In the genomic region with DNA sequence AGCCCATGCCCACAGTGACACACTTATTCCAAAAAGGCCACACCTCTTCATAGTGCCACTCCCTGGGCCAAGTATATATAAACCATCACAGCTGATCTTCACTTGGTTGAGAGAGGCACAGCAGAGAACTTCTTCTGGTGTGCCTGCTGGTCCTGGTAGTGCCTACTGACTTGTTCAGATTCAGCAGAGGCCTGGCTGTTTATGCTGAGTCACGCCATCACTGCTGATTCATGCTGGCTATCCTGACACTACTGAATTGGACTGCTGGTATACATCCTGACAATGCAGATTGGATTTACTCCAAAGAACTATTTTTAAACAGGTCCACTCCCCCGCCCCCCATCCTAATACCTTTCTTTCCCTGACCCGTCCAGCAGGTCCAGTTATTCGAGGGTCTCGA, we compare ENCODE assay signal across 21 mouse cellular contexts. TPM values are rescaled to one million over a fixed set of nuclear protein-coding genes. Genes with fewer than 3 reads are reported as not detected.
A peak's percentile ranks its signal among the peaks of the same experiment; 100 is the strongest.
DNase-seq lines count a peak whose midpoint lies in the region; ATAC-seq and TF ChIP-seq lines count a peak whose summit lies in the region.
"Had no signal": no experiment of that assay in that cellular context is flagged by ENCODE, and none has a peak within 500 bp of the region (broad histone marks: within the 10 kb centered on the region; RNA-seq: fewer than 3 reads in every experiment).

No protein-coding gene starts in this region.

- no peak overlapping the region for H3K4me3 ChIP-seq in thymus, adult 2 months (ENCODE audit: control insufficient read depth, insufficient read depth, low read length)
- H3K4me3 ChIP-seq: embryonic facial prominence, embryonic 13.5 days; forebrain, embryonic 10.5 days; hindbrain, embryonic 13.5 days; intestine, embryonic 15.5 days; limb, embryonic 10.5 days; midbrain, embryonic 12.5 days; neural tube, embryonic 15.5 days had no signal

- TF ChIP-seq CTCF in thymus, adult 2 months (IDR thresholded peaks at IDR 0.05; ENCODE audit: borderline replicate concordance, control insufficient read depth, extremely low read depth, insufficient read depth, low read length, poor library complexity) = no peak

- 95% methylated on average over 5 of the region's 5 CpGs for WGBS in thymus, adult 2 months

- peak; percentile 17 for DNase-seq in adrenal gland, adult 2 months
- DNase-seq in adrenal gland, postnatal 4 days (ENCODE audit: low spot score in 2 of 2) = no peak
- peak; percentile 15 for DNase-seq in thymus, postnatal 4 days
- DNase-seq in thymus, postnatal 0 days (ENCODE audit: low spot score) = no peak
- DNase-seq in yolk sac, embryonic 10.5 days (ENCODE audit: low spot score) = no peak
- no peak for DNase-seq in ovary, postnatal 36 days (ENCODE audit: low spot score)
- DNase-seq in thymus, adult 2 months = no peak
- DNase-seq: adrenal gland, postnatal 10 days; cerebellum, adult 9-10 months; gastrocnemius, postnatal 10 days; lung, adult 18-20 months had no signal

- TF ChIP-seq POLR2A in thymus, adult 2 months (IDR thresholded peaks at IDR 0.05; ENCODE audit: control insufficient read depth, extremely low read depth, insufficient read depth, low read length, poor library complexity) = no peak

- H3K36me3 ChIP-seq in thymus, adult 2 months (ENCODE audit: control insufficient read depth, insufficient read depth, low read length) = no peaks in the 10 kb centered on the region
- H3K36me3 ChIP-seq: embryonic facial prominence, embryonic 13.5 days; forebrain, embryonic 10.5 days; hindbrain, embryonic 13.5 days; intestine, embryonic 15.5 days; limb, embryonic 10.5 days; midbrain, embryonic 12.5 days; neural tube, embryonic 15.5 days had no signal

- peak; percentile 61 for ATAC-seq in erythroid progenitor cell, adult 5-6 weeks (replicated peaks; ENCODE audit: low FRiP score, poor library complexity, severe bottlenecking)
- ATAC-seq: intestine, embryonic 15.5 days had no signal

- H3K27ac ChIP-seq in thymus, adult 2 months (ENCODE audit: control insufficient read depth, insufficient read depth, low read length) = no peak overlapping the region
- H3K27ac ChIP-seq: embryonic facial prominence, embryonic 13.5 days; forebrain, embryonic 10.5 days; hindbrain, embryonic 13.5 days; intestine, embryonic 15.5 days; kidney, postnatal 0 days; limb, embryonic 10.5 days; macrophage; midbrain, embryonic 12.5 days; neural tube, embryonic 15.5 days had no signal

- no peaks in the 10 kb centered on the region for H3K27me3 ChIP-seq in thymus, adult 2 months (ENCODE audit: control insufficient read depth, insufficient read depth, low read length)
- H3K27me3 ChIP-seq: embryonic facial prominence, embryonic 13.5 days; hindbrain, embryonic 13.5 days; intestine, embryonic 15.5 days; midbrain, embryonic 12.5 days; neural tube, embryonic 15.5 days had no signal

- peaks cover 2% of the 10 kb centered on the region; the same call in 1 of the 2 replicates for H3K4me1 ChIP-seq in thymus, adult 2 months (replicated peaks; ENCODE audit: control insufficient read depth, insufficient read depth, low read length)
- H3K4me1 ChIP-seq: embryonic facial prominence, embryonic 13.5 days; forebrain, embryonic 10.5 days; hindbrain, embryonic 13.5 days; intestine, embryonic 15.5 days; limb, embryonic 10.5 days; midbrain, embryonic 12.5 days; neural tube, embryonic 15.5 days had no signal

RNA-seq across cellular contexts. Expression of a gene that starts 28.9 kb away (rescaled TPM):
- total RNA-seq in adrenal gland, adult 2 months (2021) = 100 to 1,000 TPM; 143 to 425 TPM
- 196 and 360 TPM in 2 replicates for polyA plus RNA-seq in adrenal gland, adult 2 months (2012; rRNA removed)
- 10 to 100 TPM; 85.5 to 92.1 TPM for total RNA-seq in adrenal gland, postnatal 4 days (2021)
- polyA plus RNA-seq in thymus, postnatal 0 days (2015; fragmentation: Nextera tagmentation; extraction: Ambion mirVana) = 5.9 and 6.9 TPM in 2 replicates
- 1.4 and 2.9 TPM in 2 replicates for total RNA-seq in erythroid progenitor cell, adult 5-6 weeks (2015; ENCODE audit: low replicate concordance)
- 0.38 and 2.2 TPM in 2 replicates for total RNA-seq in erythroid progenitor cell, adult 5-6 weeks (2017; ENCODE audit: low replicate concordance)
- 14.5 and 19.1 TPM in 2 replicates for polyA plus RNA-seq in thymus, adult 2 months (2012; rRNA removed)

RNA-seq across cellular contexts. Expression of a gene that starts 33.0 kb away (rescaled TPM):
- total RNA-seq in adrenal gland, adult 2 months (2021) = 10 to 100 TPM; 73.1 to 96.3 TPM
- 26.4 and 33.0 TPM in 2 replicates for polyA plus RNA-seq in adrenal gland, adult 2 months (2012; rRNA removed)
- 100 to 1,000 TPM; 119 to 121 TPM for total RNA-seq in adrenal gland, postnatal 4 days (2021)
- polyA plus RNA-seq in thymus, postnatal 0 days (2015; fragmentation: Nextera tagmentation; extraction: Ambion mirVana) = 26.9 and 27.6 TPM in 2 replicates
- 249 and 259 TPM in 2 replicates for total RNA-seq in erythroid progenitor cell, adult 5-6 weeks (2015; ENCODE audit: low replicate concordance)
- total RNA-seq in erythroid progenitor cell, adult 5-6 weeks (2017; ENCODE audit: low replicate concordance) = 89.1 and 150 TPM in 2 replicates
- polyA plus RNA-seq in thymus, adult 2 months (2012; rRNA removed) = 43.8 and 54.6 TPM in 2 replicates

Comparison
In these comparisons a context has a peak if more than half of its experiments do, and no peak if none do; other contexts are left out.
1. DNase-seq: peak in adrenal gland, adult 2 months (single experiment) and thymus, postnatal 4 days (single experiment); none in adrenal gland, postnatal 4 days (0 of 2), thymus, postnatal 0 days (single experiment), yolk sac, embryonic 10.5 days (single experiment), ovary, postnatal 36 days (single experiment) and thymus, adult 2 months (single experiment).
2. RNA of a gene that starts 28.9 kb away (total RNA-seq): 143 to 425 TPM in adrenal gland, adult 2 months and 85.5 to 92.1 TPM in adrenal gland, postnatal 4 days; 0.38 to 2.9 TPM in erythroid progenitor cell, adult 5-6 weeks; every median in the first group is over 10 times any median in the second.